24 mouse cellular contexts compared by ENCODE assay signal in genomic region chr9:101410348-101410747, GRCm38 (mm10).
DNase-seq lines count a peak whose midpoint lies in the region; ATAC-seq and TF ChIP-seq lines count a peak whose summit lies in the region.
"Had no signal": no experiment of that assay in that cellular context is flagged by ENCODE, and none has a peak within 500 bp of the region (broad histone marks: within the 10 kb centered on the region; RNA-seq: fewer than 3 reads in every experiment).

No protein-coding gene starts in this region.

- peaks cover 21% of the 10 kb centered on the region for H3K4me1 ChIP-seq in hindbrain, embryonic 14.5 days (replicated peaks; ENCODE audit: control insufficient read depth, insufficient read depth, low read length)
- peaks cover 16% of the 10 kb centered on the region for H3K4me1 ChIP-seq in hindbrain, embryonic 10.5 days (replicated peaks)
- no peaks in the 10 kb centered on the region for H3K4me1 ChIP-seq in limb, embryonic 11.5 days (ENCODE audit: control insufficient read depth, insufficient read depth, low read length)
- peaks cover 8% of the 10 kb centered on the region; the same call in 1 of the 2 replicates for H3K4me1 ChIP-seq in limb, embryonic 10.5 days
- no peaks in the 10 kb centered on the region for H3K4me1 ChIP-seq in stomach, postnatal 0 days (replicated peaks; ENCODE audit: control insufficient read depth, insufficient read depth)
- H3K4me1 ChIP-seq: liver, embryonic 15.5 days; lung, embryonic 15.5 days had no signal

- H3K9me3 ChIP-seq in hindbrain, embryonic 14.5 days (ENCODE audit: control insufficient read depth, low read length): no peaks in the 10 kb centered on the region
- no peaks in the 10 kb centered on the region for H3K9me3 ChIP-seq in hindbrain, embryonic 10.5 days
- no peaks in the 10 kb centered on the region for H3K9me3 ChIP-seq in limb, embryonic 11.5 days (ENCODE audit: control insufficient read depth, low read length)
- H3K9me3 ChIP-seq in limb, embryonic 10.5 days (replicated peaks): no peaks in the 10 kb centered on the region
- H3K9me3 ChIP-seq in stomach, postnatal 0 days (ENCODE audit: control insufficient read depth, low read length): no peaks in the 10 kb centered on the region
- H3K9me3 ChIP-seq: embryonic facial prominence, embryonic 13.5 days; forebrain, embryonic 12.5 days; liver, embryonic 15.5 days; lung, embryonic 15.5 days; midbrain, embryonic 12.5 days had no signal

- H3K36me3 ChIP-seq in hindbrain, embryonic 14.5 days (replicated peaks; ENCODE audit: control insufficient read depth, insufficient read depth): no peaks in the 10 kb centered on the region
- H3K36me3 ChIP-seq in hindbrain, embryonic 10.5 days: no peaks in the 10 kb centered on the region
- H3K36me3 ChIP-seq in limb, embryonic 11.5 days (ENCODE audit: control insufficient read depth, insufficient read depth, low read length): no peaks in the 10 kb centered on the region
- H3K36me3 ChIP-seq in limb, embryonic 10.5 days: no peaks in the 10 kb centered on the region
- no peaks in the 10 kb centered on the region for H3K36me3 ChIP-seq in stomach, postnatal 0 days (ENCODE audit: control insufficient read depth, insufficient read depth, low read length)
- H3K36me3 ChIP-seq: embryonic facial prominence, embryonic 13.5 days; forebrain, embryonic 12.5 days; liver, embryonic 15.5 days; lung, embryonic 15.5 days; midbrain, embryonic 12.5 days had no signal

- H3K27ac ChIP-seq in hindbrain, embryonic 14.5 days: peak overlapping the region; percentile 72; the same call in 1 of the 2 replicates
- H3K27ac ChIP-seq in hindbrain, embryonic 10.5 days: no peak overlapping the region
- H3K27ac ChIP-seq in limb, embryonic 11.5 days (replicated peaks; ENCODE audit: low read depth, low read length): no peak overlapping the region
- H3K27ac ChIP-seq in limb, embryonic 10.5 days: no peak overlapping the region
- H3K27ac ChIP-seq in stomach, postnatal 0 days (replicated peaks): no peak overlapping the region
- H3K27ac ChIP-seq: embryonic facial prominence, embryonic 13.5 days; liver, embryonic 15.5 days; lung, embryonic 15.5 days had no signal

- H3K9ac ChIP-seq in hindbrain, embryonic 14.5 days: no peak overlapping the region
- H3K9ac ChIP-seq in limb, embryonic 11.5 days (ENCODE audit: low read length): no peak overlapping the region
- H3K9ac ChIP-seq in stomach, postnatal 0 days (ENCODE audit: low read length): no peak overlapping the region
- H3K9ac ChIP-seq: embryonic facial prominence, embryonic 13.5 days; forebrain, embryonic 12.5 days; liver, embryonic 15.5 days; lung, embryonic 15.5 days; midbrain, embryonic 12.5 days had no signal

- H3K4me3 ChIP-seq in hindbrain, embryonic 14.5 days (replicated peaks; ENCODE audit: low read length): no peak overlapping the region
- H3K4me3 ChIP-seq in hindbrain, embryonic 10.5 days: no peak overlapping the region
- no peak overlapping the region for H3K4me3 ChIP-seq in limb, embryonic 11.5 days (ENCODE audit: low read depth, low read length)
- no peak overlapping the region for H3K4me3 ChIP-seq in limb, embryonic 10.5 days
- H3K4me3 ChIP-seq in stomach, postnatal 0 days (ENCODE audit: low read depth, low read length): no peak overlapping the region
- H3K4me3 ChIP-seq: embryonic facial prominence, embryonic 13.5 days; erythroblast, embryonic 14.5 days; forebrain, embryonic 12.5 days; liver, embryonic 15.5 days; lung, embryonic 15.5 days; midbrain, embryonic 12.5 days had no signal

- no peaks in the 10 kb centered on the region for H3K27me3 ChIP-seq in hindbrain, embryonic 14.5 days (ENCODE audit: control insufficient read depth, insufficient read depth, low read length)
- no peaks in the 10 kb centered on the region for H3K27me3 ChIP-seq in hindbrain, embryonic 10.5 days (ENCODE audit: insufficient read depth, poor library complexity, severe bottlenecking)
- H3K27me3 ChIP-seq in limb, embryonic 11.5 days (ENCODE audit: control insufficient read depth, insufficient read depth, low read length): no peaks in the 10 kb centered on the region
- H3K27me3 ChIP-seq in limb, embryonic 10.5 days (ENCODE audit: low read depth, poor library complexity, severe bottlenecking): peaks cover 9% of the 10 kb centered on the region; the same call in 1 of the 2 replicates
- no peaks in the 10 kb centered on the region for H3K27me3 ChIP-seq in stomach, postnatal 0 days (ENCODE audit: control insufficient read depth, insufficient read depth, low read length)
- H3K27me3 ChIP-seq: embryonic facial prominence, embryonic 13.5 days; forebrain, embryonic 12.5 days; liver, embryonic 15.5 days; lung, embryonic 15.5 days; midbrain, embryonic 12.5 days had no signal

- no peak for TF ChIP-seq EP300 in stomach, postnatal 0 days (optimal IDR thresholded peaks at IDR 0.05)

- H3K4me2 ChIP-seq in hindbrain, embryonic 14.5 days (replicated peaks): no peak overlapping the region
- H3K4me2 ChIP-seq in limb, embryonic 11.5 days (ENCODE audit: low read depth, severe bottlenecking): no peak overlapping the region
- H3K4me2 ChIP-seq in stomach, postnatal 0 days (replicated peaks; ENCODE audit: low read depth): no peak overlapping the region
- H3K4me2 ChIP-seq: embryonic facial prominence, embryonic 13.5 days; forebrain, embryonic 12.5 days; liver, embryonic 15.5 days; lung, embryonic 15.5 days; midbrain, embryonic 12.5 days had no signal

- 73% methylated on average over 3 of the region's 3 CpGs for WGBS in hindbrain, embryonic 14.5 days
- WGBS in hindbrain, embryonic 10.5 days: 92% methylated on average over 3 of the region's 3 CpGs
- WGBS in limb, embryonic 11.5 days: 73% methylated on average over 3 of the region's 3 CpGs
- 90% methylated on average over 3 of the region's 3 CpGs for WGBS in limb, embryonic 10.5 days
- WGBS in stomach, postnatal 0 days: 66% methylated on average over 3 of the region's 3 CpGs

- no peak for DNase-seq in hindbrain, embryonic 14.5 days (ENCODE audit: low spot score)
- DNase-seq in hindbrain, embryonic 10.5 days (ENCODE audit: low spot score): no peak
- peak; percentile 14 for DNase-seq in limb, embryonic 11.5 days (ENCODE audit: low spot score)
- DNase-seq in limb, embryonic 10.5 days (ENCODE audit: low spot score): no peak
- DNase-seq in MN1 (ENCODE audit: low spot score): peak; percentile 38
- peak; percentile 30 for DNase-seq in Muller cell, postnatal 12 days (ENCODE audit: inconsistent ontology term)
- DNase-seq in stomach, postnatal 0 days (ENCODE audit: low spot score): no peak
- DNase-seq: adrenal gland, postnatal 10 days; B cell, adult 2 months; cerebellum, adult 11 months; cerebellum, adult 9-10 months; embryo, embryonic 11 days; gastrocnemius, postnatal 10 days; heart, postnatal 14 days; lung, postnatal 36 days; right cerebral cortex, adult 18-20 months; thymus, postnatal 4 days had no signal

- no peak for TF ChIP-seq CTCF in stomach, postnatal 0 days (IDR thresholded peaks at IDR 0.05; ENCODE audit: low read depth)

- ATAC-seq in hindbrain, embryonic 14.5 days (ENCODE audit: low FRiP score): no peak
- no peak for ATAC-seq in limb, embryonic 11.5 days (ENCODE audit: insufficient number of reproducible peaks, low FRiP score, low TSS enrichment, low read depth)
- ATAC-seq in stomach, postnatal 0 days (ENCODE audit: low FRiP score, low TSS enrichment): no peak
- ATAC-seq: intestine, postnatal 0 days had no signal

Comparison
In these comparisons a context has a peak if more than half of its experiments do, and no peak if none do; other contexts are left out.
1. DNase-seq: peak in limb, embryonic 11.5 days (single experiment), MN1 (single experiment) and Muller cell, postnatal 12 days (single experiment); none in hindbrain, embryonic 14.5 days (single experiment), hindbrain, embryonic 10.5 days (single experiment), limb, embryonic 10.5 days (single experiment) and stomach, postnatal 0 days (single experiment).